Mouse (Mus musculus) embryo, embryonic 11.5 days (tissue): ENCODE results near the gene Fbxo28.
"Not testable (repeated sequence)": the region's sequence is repeated elsewhere in the genome, so short reads cannot be mapped to it uniquely, and the experiment has no call there.

Experiments
- DNase-seq: peaks from one replicate; pipeline ENCODE4 v3.0.0-alpha.2; 2012; ENCODE audit warnings: low read depth, low spot score

Fbxo28 gene

DNA sequence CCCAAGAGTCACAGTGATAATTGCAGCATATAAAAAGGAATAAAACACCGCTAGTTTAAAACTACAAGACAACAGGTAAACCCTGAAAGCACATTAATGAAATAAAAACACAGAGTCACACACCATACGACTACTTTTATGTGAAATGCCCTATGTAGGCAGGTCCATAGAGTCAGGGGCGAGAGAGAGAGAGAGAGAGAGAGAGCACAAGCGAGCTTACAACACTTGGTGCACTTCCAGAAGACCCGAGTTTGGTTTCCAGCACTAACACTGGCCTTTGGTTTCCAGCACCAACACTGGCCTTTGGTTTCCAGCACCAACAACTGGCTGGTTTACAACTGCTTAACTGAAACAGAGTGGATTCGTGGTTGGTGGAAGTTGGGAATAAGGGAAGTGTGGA is 564 bp upstream of the Fbxo28 start:
- no peak for DNase-seq

DNA sequence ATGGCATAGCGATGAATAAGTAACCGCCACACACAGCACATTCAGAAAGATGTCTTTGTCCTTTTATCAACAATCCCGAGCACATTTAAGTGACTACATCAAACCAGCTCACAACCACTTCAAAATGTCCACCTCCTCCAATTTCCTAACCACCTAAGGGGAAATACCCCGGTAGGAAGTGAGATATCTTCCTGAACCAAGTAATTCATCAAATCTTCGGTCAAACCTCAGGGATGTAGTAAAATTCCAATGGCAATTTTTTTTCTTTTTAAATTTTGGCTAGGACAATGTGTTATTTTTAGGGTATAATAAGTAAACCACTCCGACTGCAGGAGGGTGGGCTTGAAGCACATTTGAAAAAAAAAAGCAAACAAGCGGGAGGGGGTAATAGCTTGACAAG is 1.1 kb downstream of the Fbxo28 start:
- DNase-seq = no peak

DNA sequence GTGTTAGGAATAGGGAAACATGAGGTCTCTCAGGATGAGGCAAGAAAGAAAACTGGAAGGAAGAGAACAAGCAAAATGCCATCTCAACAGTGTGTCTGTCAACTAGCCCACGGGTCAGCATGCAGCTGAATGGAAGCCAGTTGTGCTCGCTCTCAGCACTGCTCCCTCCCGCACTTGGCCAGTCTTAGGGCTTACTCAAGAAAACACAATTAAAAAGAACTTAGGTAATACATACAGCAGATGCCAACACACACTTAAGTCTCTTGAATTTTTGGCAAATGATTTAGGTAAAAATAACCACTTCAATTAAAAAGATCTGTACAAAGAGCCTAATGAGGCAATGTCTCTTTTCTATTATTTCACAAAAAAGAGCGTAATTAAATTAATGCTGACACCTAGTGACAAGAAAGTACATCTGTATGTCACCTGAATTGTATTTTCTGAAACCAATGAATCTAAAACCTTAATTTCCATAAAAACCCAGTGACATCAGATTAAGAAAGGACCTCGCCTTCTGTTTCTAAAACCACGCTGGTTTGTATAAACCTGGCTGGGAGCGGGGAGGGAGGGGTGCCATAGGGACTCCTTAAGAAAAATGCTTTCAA is 2.4 kb downstream of the Fbxo28 start:
- no peak for DNase-seq

DNA sequence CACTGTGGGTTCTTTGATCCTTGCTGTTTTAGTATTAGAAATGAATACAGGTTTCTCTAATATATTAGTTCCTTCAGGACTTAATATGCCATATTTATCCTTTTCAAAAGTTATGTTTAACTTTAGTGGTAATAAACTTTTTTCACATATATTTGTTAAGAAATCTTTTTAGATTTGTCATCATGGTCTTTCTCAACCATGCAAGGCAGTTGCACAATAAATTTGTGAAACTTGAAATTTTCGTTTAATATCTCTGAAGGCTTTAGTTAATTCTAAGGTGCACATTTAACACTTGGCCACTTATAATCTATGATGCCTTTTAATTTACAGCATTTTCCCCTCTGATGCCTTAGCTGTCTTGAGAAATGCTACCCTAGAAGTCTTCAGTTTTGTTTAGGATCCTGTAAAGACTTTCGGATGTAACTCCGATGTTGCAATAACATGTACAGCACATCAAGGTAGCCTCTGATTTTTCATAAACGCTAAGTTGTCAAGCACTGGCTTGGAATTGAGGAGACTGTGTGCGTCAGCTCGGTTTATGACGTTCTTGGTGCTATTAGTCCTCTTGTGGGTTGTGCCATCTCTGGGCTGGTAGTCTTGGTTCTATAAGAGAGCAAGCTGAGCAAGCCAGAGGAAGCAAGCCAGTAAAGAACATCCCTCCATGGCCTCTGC is 7.5 kb downstream of the Fbxo28 start:
- DNase-seq = no peak

DNA sequence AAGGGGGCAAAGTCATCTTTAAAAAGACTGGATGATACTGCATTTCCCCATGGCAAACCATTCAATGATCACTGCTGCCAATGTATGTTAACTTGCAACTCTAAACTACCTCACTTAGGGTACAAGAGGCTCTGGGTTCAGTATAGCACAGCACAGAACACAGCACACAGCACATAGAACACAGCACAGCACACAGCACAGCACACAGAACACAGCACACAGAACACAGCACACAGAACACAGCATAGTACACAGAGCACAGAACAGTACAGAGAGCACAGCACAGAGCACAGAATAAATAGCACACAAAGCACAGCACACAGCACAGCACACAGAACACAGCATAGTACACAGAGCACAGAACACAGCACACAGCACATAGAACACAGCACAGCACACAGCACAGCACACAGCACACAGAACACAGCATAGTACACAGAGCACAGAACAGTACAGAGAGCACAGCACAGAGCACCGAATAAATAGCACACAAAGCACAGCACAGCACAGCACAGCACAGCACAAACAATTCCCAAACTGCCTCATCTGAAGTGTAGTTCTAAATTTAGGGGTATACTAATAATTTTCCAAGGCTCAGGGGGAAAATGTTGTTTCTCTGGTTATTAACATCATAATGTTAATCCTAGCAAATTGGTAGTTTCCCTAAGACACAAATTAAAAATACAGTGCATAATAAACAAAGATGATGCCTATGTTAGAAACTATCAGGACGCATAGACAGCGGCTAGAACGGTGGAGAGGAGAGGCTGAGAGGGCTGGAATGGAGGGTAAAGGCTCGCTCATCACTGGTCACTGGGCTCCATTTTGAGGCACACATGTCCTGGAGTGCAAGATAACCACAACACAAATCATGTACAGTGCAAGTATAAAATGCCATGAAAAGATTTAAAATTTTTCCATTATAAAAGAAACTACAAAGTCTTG is 9.1 kb downstream of the Fbxo28 start:
- DNase-seq = no peak

DNA sequence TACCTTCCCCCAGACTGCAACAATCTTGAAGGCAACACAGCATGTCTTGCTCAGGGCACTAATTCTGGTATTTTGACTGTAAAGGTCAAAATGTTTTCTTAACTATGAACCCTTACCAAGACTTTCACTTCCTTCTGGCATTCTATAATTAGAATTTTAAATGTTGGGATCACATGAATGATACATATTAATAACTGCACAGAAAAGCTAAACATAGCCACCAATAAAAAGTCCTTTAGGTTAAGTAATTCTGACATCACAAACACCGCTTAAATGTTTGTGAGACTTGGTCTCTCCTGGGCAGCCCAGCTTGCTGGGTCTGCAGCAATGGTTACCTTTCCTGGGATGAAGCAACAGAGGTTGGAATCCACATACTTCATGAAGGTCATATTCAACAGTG is 15.5 kb downstream of the Fbxo28 start:
- DNase-seq = no peak

DNA sequence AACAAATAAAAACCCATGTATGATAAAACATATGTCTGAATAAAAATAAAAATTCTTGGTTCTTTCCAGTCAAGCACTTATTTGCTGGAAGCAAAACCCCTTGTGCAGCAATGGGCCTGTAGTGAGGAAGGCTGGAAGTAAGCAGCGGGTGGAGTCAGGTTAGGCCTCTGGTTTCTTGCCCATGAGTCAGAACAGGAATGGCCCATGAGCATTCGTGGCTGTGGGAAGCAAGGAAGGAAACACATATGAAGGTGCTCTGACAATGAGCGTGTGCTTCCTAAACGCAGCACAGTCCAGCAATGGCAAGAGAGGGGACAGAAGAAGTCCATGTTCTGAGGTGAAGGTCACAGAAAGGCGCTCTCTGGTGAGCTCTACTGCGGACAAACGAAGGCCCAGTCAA is 16.9 kb downstream of the Fbxo28 start:
- DNase-seq = no peak

DNA sequence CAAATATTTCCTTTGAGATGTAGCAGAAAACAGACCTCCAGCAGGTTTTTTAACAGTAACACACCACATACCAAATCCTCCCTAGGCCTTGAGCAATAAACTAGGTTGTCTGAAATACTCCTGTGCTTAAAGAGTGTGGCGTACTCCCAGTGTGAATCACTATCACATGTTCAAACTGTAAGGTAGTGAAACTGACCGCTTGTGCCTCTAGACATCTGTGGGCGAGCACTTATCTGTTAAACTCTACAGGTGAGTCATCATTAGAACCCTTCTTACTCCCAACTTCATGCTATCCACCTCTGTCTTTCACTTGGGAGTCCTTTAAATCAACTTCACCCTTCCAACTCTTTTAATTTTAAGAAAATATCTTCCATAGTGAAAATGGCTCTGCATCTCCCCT is 18.3 kb downstream of the Fbxo28 start:
- DNase-seq = no peak

DNA sequence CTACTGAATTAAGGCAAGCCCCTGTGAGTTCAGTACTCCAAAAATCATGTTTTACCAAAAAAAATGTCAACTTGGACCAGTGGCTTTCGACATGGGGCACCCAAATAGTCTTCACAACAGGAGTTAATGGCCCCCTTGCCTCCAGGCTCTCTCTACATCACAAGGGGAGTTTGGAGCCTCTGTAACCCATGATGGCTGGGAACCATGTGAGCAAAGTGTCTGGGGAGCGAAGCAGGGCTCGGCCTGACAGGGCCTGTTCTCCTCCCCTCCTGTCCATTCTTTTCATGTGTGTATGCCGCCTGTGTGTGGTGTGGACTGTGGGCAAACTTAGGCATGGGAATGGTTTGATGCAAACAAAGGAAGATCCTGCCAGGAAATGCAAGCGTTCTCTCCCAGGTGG is 27.2 kb downstream of the Fbxo28 start:
- no peak for DNase-seq

DNA sequence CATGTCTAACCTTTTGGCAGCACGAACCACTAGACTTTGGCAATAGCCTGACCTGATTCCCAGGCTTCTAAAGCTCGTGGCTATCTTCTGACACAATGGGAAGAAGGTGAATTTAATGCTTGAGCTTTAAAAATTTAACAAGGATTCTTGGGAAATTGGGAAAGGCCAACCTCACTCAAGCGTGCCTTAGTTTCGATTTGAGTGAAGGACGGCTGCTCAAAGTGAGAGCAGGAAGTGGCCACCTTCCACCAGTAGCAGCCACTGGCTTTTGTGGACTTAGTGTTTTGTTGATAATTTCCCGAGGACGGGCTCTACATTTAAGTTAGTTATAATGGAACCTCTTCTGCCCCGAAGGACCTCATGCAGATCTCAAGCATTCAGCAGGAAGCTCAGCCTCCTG is 28.2 kb downstream of the Fbxo28 start:
- DNase-seq = no peak

DNA sequence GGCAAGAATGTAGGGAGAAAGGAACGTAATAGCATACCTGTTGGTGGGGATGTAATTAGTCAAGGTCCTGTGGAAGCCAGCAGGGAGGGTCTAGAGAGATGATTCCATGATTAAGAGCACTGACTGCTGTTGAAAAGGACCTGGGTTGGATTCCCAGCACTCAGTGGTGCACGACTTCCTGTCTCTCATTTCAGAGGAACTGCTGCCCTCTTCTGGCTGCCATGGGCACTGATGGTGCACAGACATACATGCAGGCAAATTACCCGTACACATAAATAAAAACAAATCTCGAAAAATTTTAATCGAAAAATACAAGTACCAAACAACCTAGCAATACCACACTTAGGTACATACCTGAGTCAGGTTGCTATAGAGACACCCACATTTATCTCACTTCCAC is 30.1 kb downstream of the Fbxo28 start:
- no peak for DNase-seq

DNA sequence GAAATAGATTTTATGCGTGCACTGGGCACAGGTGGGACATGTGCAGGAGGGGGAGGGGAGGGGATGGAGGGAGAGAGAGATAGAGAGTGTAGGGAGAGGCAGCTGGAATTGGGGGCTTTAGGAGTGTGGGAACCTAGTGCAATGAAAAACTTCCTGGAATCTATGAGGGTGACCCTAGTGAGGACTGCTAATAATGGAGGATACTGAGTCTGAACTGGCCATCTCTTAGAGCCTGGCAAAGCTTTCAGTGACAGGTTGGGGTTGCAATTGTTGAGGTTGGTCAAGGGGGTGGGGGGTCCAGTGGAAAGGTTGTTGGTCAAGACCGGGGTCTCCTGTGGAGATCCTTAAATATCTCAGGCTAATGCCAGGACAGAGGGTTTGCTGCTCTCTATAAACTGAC is 31.1 kb downstream of the Fbxo28 start:
- no peak for DNase-seq

DNA sequence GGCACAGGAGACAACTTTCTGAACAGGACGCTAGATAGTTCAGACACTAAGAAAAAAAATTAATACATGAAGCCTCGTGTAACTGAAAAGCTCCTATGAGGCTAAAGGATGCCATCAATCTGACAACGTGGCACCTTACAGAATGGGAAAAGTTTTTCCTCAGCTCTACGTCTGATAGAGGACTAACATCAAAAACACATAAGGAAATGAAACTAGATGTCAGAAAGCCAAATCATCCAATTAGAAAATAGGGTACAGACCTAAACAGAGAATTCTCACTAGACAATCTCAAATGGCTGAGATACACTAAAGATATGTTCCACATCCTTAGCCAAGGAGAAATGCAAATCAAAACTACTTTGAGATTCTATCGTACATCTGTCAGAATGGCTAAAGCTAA is 32.0 kb downstream of the Fbxo28 start:
- DNase-seq = no peak

DNA sequence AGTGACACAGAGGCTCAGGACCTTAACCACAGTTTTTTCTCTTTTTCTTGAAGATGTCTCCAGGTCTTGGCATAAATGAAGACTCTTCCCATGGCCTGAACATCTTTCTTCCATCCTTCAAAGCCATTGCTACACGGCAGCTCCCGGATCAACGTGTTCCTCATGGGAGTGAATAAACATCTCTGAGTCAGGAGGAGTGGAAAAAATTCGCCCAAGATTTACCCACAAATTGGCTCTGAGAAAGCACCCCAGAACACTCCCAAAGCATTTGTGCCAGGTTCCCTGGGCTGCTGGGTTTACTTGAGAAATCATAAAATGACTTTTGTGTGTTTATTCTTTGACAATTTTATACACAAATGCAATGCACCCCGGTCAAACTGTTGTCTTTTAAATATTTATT is 38.5 kb downstream of the Fbxo28 start:
- DNase-seq = no peak

DNA sequence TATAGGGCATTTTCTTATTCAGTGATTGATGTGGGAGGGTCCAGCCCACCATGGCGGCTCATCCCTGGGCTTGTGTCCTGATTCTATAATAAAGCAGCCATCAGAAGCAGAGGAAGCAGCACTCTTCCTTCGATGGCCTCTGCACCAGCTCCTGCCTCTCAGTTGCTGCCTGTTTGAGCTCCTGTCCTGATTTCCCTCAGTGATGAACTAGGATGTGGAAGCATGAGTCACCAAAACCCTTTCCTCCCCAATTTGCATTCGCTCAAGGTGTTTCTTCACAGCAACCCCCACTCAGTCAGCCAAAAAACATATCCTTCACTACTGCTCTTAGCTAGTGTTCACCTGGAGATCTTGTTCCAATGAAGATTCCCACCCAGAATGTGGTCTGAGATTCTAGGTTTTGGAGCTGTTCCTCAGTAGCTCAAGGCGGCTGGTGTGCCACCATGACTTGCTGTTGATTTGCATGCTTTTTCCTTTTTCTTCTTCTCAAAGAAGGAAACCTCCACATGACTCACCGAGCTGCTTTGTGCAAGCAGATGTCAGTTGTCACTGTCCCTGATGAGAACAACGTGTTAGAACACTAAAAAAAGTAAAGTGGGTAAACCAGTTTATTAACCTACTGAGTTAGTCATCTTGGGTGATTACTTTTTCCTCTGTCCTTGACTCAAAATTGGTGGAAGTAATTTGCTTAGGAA is 39.1 kb downstream of the Fbxo28 start:
- DNase-seq = no peak

DNA sequence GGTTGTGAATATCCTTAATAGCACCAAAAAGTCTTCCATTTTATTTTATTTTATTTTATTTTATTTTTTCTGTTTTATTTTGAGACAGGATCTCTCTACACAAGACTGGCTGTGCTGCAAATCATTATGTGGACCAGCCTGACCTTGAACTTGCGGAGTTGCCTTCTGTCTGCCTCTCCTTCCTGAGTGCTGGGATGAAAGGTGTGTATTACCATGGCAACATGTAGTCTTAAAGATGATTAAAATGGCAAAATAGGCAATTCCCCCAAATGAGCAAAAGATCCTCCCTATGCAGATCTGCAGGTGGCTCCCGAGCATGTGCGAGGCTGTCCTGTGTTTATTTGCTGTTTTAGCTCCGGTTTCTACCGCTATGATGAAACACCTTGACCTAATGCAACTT is 43.6 kb downstream of the Fbxo28 start:
- DNase-seq = no peak

DNA sequence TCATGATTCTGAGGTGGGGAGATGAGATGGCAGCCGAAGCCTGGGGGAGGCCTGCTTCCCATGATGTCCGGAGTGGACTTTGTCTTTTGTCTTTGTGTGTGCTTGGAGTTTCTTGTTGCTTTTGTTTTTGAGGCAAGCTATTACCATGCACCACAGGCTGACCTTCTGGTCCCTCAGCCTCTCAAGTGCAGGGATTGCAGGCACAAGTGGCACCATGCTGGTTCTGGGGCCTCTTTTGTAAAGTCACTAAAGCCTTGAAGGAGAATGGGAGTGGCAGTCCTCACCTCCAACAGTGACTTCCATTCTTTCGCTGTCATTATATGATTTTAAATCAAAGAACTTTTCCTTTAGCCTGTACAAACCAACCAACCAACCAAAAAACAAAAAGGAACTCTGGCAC is 44.2 kb downstream of the Fbxo28 start:
- no peak for DNase-seq

DNA sequence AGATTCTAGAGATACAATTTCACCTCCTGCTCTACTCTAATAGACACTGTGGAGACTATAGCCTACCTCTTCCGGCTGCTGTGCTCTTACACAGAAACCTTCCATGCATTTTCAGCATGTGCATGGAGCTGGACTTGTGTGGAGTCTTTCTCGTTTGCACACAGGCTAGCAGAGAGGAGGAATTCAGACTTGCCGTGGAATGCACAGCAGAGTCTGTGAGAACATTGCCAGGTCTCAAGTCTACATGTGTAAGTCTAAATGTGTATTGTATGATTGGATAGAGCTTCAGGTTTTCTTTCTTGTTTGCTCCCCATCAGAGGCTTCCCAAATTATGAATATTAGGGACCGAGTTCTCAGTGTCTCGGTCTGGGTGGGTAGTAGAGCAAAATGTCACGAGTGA is 44.6 kb downstream of the Fbxo28 start:
- no peak for DNase-seq

DNA sequence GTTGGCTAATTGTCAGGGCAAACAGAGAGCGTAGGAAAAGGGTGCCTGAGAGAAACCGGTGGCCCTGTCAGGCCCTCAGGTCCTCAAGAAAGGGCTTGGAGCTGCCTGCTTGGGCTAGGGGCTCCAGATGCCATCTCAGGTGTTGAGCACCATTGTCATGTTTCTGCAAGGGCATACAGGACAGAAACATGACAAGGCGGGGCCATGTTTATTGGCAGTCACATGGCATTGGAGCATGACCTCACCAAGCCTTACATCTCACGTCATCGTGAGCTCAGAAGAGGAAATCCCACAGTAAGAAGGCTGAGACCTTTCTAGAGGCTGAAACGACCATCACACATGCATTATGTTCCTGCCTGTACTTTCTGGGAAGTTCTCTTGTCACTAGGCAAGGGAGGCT is 45.3 kb downstream of the Fbxo28 start:
- DNase-seq = no peak

DNA sequence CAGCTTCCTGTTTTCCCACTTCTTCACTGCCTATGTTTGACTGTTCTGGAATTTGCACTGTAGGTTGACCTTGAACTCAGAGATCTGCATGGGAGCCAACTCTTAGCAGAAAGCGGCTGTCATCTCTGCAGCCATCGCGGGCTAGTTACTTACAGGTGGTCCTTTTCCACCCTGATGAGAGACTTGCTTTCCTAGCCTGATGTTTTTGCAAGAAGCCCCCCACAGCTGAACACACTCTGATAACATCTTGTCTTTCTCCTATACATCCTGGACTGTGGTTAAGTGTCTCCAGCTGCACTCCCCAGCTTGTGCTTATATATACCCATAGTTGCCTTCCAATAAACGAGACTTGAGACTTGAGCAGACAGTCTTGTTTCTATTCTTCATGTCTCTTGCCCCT is 49.1 kb downstream of the Fbxo28 start:
- DNase-seq = no peak

DNA sequence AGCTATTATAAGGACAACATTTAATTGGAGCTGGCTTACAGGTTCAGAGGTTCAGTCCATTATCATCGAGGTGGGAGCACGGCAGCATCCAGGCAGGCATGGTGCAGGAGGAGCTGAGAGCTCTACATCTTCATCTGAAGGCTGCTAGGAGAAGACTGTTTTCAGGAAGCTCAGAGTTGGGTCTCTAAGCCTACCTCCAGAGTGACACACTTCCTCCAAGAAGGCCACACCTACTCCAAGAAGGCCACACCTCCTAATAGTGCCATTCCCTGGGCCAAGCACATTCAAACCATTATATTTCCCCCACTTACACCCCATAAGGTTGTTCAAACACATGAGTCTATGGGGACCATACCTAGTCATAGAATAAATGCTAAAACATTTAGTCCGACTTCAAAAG is 50.7 kb downstream of the Fbxo28 start:
- not testable (repeated sequence) for DNase-seq

DNA sequence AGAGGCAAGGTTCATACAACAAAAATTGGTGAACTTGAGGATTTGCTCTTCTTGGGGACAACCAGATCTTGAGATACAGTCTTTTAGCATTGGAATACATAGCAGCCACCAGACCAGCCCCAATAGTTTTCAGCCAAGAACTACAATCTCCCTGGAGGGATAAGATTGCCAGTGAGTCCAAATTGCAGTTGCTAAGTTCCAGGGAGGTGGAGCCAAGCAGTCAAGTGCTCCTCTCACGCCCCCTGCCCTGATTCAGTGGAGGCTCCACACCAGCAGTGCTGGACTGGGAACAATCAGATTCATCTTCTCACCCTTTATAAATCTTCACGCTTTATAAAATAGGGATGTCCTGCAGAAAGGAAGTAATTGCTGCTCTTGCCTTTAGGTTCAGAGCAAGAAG is 51.6 kb downstream of the Fbxo28 start:
- DNase-seq = no peak
